Mouse (Mus musculus) layer of hippocampus, adult 2 months (tissue): ENCODE measurements around the gene Fblim1. TPM values are rescaled to one million over a fixed set of nuclear protein-coding genes. Genes with fewer than 3 reads are reported as not detected.
A peak's percentile ranks its signal among the peaks of the same experiment; 100 is the strongest.
"Not testable (repeated sequence)": the region's sequence is repeated elsewhere in the genome, so short reads cannot be mapped to it uniquely, and the experiment has no call there.

Experiments
- DNase-seq, 2 experiments: peaks; one replicate each; pipeline ENCODE4 v3.0.0; 2022; ENCODE audit warnings: low spot score in 2 of 2
- H3K27ac ChIP-seq: fragments of 200-600 bp; 2 replicates; pipeline ENCODE4 v1.8.1; 2022
- H3K4me3 ChIP-seq: fragments of 200-600 bp; 2 replicates; pipeline ENCODE4 v1.8.1; 2022; ENCODE audit warnings: mild to moderate bottlenecking
- CTCF ChIP-seq: fragments of 200-600 bp; conservative IDR thresholded peaks from 2 replicates; pipeline ENCODE4 v1.8.1; 2022; ENCODE audit warnings: antibody characterized with exemption, mild to moderate bottlenecking, moderate library complexity
- total RNA-seq, 2 experiments: library from RNA; stranded (reverse); gene quantifications; 2 replicates each; pipeline ENCODE4 v1.2.3; 2021

The Fblim1 gene
- total RNA-seq, 2 experiments from 2014 or later, result 0.47 to 0.90 TPM

GRCm38 (mm10) chr4:141566187-141566586 lies 39.7 kb downstream of the Fblim1 start:
- Histone ChIP-seq H3K27ac (peak overlapping the region; percentile 43; the same call in 1 of the 2 replicates), H3K4me3 (no peak overlapping the region)
- DNase-seq, result no peak
- TF ChIP-seq CTCF, result no peak

GRCm38 (mm10) chr4:141565325-141565724 lies 40.6 kb downstream of the Fblim1 start:
- Histone ChIP-seq H3K4me3 (no peak overlapping the region), H3K27ac (peak overlapping the region; percentile 43; the same call in 1 of the 2 replicates)
- no peak for DNase-seq
- no peak for TF ChIP-seq CTCF

- Histone ChIP-seq H3K4me3 (no peak overlapping the region), H3K27ac (0 out of 2 replicates have a peak overlapping the region, but pooled peaks have one; percentile 28)
- DNase-seq, result no peak
- no peak for TF ChIP-seq CTCF
These were observed 41.2 kb downstream of the Fblim1 start for GRCm38 (mm10) chr4:141564660-141565059.

GRCm38 (mm10) chr4:141564209-141564608 lies 41.7 kb downstream of the Fblim1 start:
- DNase-seq, result no peak
- Histone ChIP-seq H3K27ac (no peak overlapping the region), H3K4me3 (no peak overlapping the region)
- no peak for TF ChIP-seq CTCF

- no peak overlapping the region for H3K4me3 ChIP-seq
- no peak for DNase-seq
- H3K27ac ChIP-seq, result no peak overlapping the region
- no peak for TF ChIP-seq CTCF
These were observed 43.6 kb downstream of the Fblim1 start for GRCm38 (mm10) chr4:141562281-141562680.

GRCm38 (mm10) chr4:141561331-141561919 lies 44.5 kb downstream of the Fblim1 start:
- H3K4me3 ChIP-seq, DNase-seq, H3K27ac ChIP-seq: not testable (repeated sequence)
- peak; percentile 62 for TF ChIP-seq CTCF

- H3K27ac ChIP-seq, result peak overlapping the region; percentile 94
- peak; percentile 99 for TF ChIP-seq CTCF
- DNase-seq, result peak; percentile 66 to 73
- peak overlapping the region; percentile 52 for H3K4me3 ChIP-seq
These were observed 46.0 kb downstream of the Fblim1 start for GRCm38 (mm10) chr4:141559898-141560263.

- peak overlapping the region; percentile 94 for H3K27ac ChIP-seq
- no peak for TF ChIP-seq CTCF
- peak overlapping the region; percentile 52 for H3K4me3 ChIP-seq
- peak; percentile 48 to 52 for DNase-seq
These were observed 46.6 kb downstream of the Fblim1 start for GRCm38 (mm10) chr4:141559131-141559897.

- TF ChIP-seq CTCF, result no peak
- H3K4me3 ChIP-seq, result peak overlapping the region; percentile 52
- peak overlapping the region; percentile 94 for H3K27ac ChIP-seq
- peak in 1 of 2 experiments; percentile 23 for DNase-seq
These were observed 47.2 kb downstream of the Fblim1 start for GRCm38 (mm10) chr4:141558658-141559057.

- not testable (repeated sequence) for DNase-seq, H3K27ac ChIP-seq, H3K4me3 ChIP-seq
- TF ChIP-seq CTCF, result peak; percentile 19; the same call in 1 of the 2 replicates
These were observed 49.7 kb downstream of the Fblim1 start for GRCm38 (mm10) chr4:141556163-141556562.

- not testable (repeated sequence) for DNase-seq, H3K27ac ChIP-seq, H3K4me3 ChIP-seq
These were observed 51.5 kb downstream of the Fblim1 start for GRCm38 (mm10) chr4:141554255-141554865.

GRCm38 (mm10) chr4:141552484-141552883 lies 53.4 kb downstream of the Fblim1 start:
- no peak for DNase-seq
- TF ChIP-seq CTCF, result no peak
- H3K27ac ChIP-seq, result no peak overlapping the region
- no peak overlapping the region for H3K4me3 ChIP-seq

GRCm38 (mm10) chr4:141547299-141547698 lies 58.6 kb downstream of the Fblim1 start:
- no peak for TF ChIP-seq CTCF
- peak overlapping the region; percentile 100 for H3K27ac ChIP-seq
- DNase-seq, result no peak
- peak overlapping the region; percentile 96 for H3K4me3 ChIP-seq
